Mouse (Mus musculus) lung, adult 2 months (tissue): ENCODE data around the gene Olfr525.

Experiments used
- CTCF ChIP-seq: fragments of 200-500 bp; IDR thresholded peaks from 2 replicates; pipeline ENCODE4 v1.5.1; 2011; ENCODE audit warnings: mild to moderate bottlenecking, low read length, control low read depth; ENCODE audit not compliant: insufficient read depth
- POLR2A ChIP-seq: fragments of 200-500 bp; IDR thresholded peaks from 2 replicates; pipeline ENCODE4 v1.6.1; 2011; ENCODE audit warnings: low read depth, mild to moderate bottlenecking, control low read depth, low read length, borderline replicate concordance; ENCODE audit errors: extremely low read depth

DNA sequence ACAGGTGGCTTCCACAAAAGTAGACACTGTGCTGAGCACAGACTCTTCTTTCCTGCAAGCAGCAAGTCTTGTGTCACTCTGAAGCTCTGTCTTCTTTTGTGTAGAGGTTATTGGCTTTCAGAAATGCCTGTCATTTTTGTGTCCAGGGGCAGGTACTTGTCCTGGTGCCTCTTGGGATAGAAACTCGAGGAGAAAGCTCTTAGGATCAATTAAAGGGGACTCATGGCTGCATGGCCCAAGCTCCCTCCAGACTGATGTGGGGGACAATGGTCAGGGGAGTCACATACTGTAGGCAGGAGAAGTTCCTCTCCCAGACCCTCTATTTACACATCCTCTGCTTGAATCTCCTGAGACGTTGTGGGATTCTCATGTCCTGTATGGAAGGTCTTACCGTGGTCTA is 40.9 kb downstream of the Olfr525 start, which contains the start of gene Olfr60:
- TF ChIP-seq CTCF (no peak), POLR2A (no peak)
